Mouse (Mus musculus) heart, adult 2 months (tissue): ENCODE results near the gene Icmt.

ENCODE experiments used
- CTCF ChIP-seq: fragments of 200-600 bp; IDR thresholded peaks from 2 replicates; pipeline ENCODE4 v1.8.1; 2022; ENCODE audit warnings: antibody characterized with exemption, mild to moderate bottlenecking, moderate library complexity
- EP300 ChIP-seq: fragments of 200-500 bp; IDR thresholded peaks from 2 replicates; pipeline ENCODE4 v1.6.1; 2011; ENCODE audit warnings: low read depth, low read length, control low read depth; ENCODE audit not compliant: insufficient read depth

DNA sequence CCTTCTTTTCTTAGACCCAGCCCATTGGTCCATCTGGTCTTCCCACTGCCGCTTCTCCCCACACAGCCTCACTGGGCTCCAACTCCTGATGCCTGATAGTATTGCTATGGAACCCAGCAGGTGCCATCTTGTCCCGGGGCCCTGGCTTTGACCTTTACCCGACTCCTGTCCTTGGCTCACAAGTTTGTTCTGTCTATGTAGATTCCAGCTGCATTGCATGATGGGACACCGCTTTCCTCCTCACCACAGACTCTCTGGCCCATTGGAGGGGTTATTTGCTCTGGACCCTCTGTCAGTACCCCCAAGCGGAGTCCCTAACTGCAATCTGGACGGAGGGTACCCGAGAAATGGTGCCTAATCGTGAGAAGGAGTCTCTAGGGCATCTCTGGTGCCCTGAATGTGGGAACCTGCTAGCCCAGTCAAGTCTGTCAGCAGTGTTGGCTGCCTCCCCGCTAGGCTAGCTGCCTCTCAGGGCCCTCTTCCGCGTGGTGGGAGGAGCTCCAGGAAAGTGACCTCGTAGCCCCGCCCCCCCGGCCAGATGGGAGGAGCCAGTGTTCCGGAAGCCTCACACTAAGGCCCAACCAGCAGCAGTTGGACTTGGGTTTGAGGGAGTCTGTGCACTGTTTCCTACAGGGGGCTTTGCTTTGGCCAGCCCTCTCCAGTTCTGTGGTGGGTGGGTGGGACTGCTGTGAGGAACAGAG, 43.7 kb downstream of the Icmt start:
- TF ChIP-seq EP300 (no peak), CTCF (no peak)
